Mouse (Mus musculus) monocyte, adult 59 days (primary cell): ENCODE measurements around the gene Runx1. TPM values are rescaled to one million over a fixed set of nuclear protein-coding genes. Genes with fewer than 3 reads are reported as not detected.

Experiments used
- total RNA-seq, 2 experiments: library from RNA; stranded (reverse); gene quantifications; one replicate each; pipeline ENCODE4 v1.2.4; 2023

The Runx1 gene
- 100 to 1,000 TPM; 246 to 253 TPM for total RNA-seq

GRCm38 (mm10) chr16:92825908-92826650, at the start of gene Runx1:
TSS of gene Runx1 (minus strand) at chr16:92826149.

